Mouse (Mus musculus): Measurements from ENCODE around the gene Slc43a3.
A peak's percentile ranks its signal among the peaks of the same experiment; 100 is the strongest.

The Slc43a3 gene

GRCm38 (mm10) chr2:84980188-84980587 is 43.8 kb downstream of the Slc43a3 start, which contains the start of gene Prg2:
Gene Prg2 (plus strand): TSS chr2:84980461.
- DNase-seq (ENCODE audit: low read depth, low spot score) = no peak

- no peak for DNase-seq (ENCODE audit: low read depth, low spot score)
Observed at GRCm38 (mm10) chr2:84987930-84988329, 51.6 kb downstream of the Slc43a3 start, which contains the start of gene Prg3. Gene Prg3 (plus strand): TSS chr2:84988215.

DNA sequence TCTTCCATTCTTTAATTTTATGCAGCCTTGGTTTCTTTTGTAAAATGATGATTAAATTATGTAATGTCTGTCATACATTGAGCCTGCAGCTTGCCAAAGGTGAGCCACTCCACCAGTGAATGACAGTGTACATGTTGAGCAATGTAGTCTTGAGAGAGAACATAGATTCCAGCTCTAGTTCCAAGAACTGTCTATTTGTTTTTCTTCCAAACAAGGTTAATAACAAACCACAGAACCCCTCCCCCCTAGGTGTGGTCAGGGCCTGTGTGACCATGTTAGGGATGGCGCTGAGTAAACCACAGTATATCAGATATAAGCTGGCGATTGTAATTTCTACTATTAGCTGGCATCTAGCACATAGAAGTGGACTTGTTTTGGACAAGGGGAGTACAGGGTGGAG is 60.0 kb downstream of the Slc43a3 start:
- DNase-seq (ENCODE audit: low read depth, low spot score) = no peak

DNA sequence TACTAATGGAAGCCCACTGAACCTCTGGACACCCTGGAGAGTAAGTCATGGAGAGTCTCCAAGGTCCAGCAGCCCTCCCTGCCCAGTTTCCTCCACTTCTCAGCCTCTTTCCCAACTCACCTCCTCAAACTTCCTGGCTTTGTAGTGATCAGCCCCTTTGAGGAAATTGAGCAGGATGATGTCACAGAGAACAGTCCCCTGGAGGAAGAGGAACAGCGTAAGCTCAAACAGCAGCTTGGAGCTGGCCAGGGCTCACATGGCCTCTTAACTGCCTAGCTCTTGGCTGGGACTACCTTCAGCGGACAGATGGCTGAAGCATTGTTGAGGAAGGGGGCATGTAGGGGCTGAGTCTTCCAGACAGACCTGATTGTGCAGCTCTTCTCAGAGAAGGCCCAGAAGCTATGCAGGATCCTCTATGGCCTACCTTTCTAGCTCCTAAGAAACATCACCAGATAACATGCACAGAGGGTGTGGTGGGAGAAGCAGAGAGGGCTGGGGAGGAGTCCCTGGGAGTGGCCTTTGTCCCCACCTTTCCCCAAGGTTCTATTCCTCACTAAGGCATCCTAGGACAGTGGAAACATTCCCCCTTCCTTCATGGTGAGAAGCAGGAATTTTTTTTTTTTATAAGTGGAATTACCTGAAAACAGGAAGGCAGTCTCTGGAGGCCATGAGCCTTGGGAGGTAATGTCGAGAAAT is 63.3 kb downstream of the Slc43a3 start:
- DNase-seq (ENCODE audit: low read depth, low spot score) = no peak

DNA sequence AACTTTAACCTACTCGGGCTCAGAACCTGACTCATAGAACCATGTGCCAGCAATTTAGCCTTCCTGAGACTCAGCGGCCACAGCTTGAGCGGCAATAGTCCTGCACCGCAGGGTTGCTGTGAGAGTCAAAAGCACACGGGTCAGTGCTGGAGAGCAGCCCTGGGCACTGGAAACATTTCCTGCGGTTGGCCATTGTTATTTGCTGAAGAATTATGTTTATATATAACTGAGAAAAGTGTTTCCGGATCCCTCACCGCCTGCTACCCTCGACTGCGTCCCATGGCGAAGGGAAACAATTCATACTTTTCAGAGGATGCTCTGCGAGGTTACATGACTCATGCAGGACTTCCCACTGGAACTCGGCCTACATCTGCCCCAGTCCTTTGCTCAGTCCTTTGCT is 65.1 kb downstream of the Slc43a3 start:
- no peak for DNase-seq (ENCODE audit: low read depth, low spot score)

GRCm38 (mm10) chr2:85002575-85002974 is 66.2 kb downstream of the Slc43a3 start:
- DNase-seq (ENCODE audit: low read depth, low spot score) = no peak

DNA sequence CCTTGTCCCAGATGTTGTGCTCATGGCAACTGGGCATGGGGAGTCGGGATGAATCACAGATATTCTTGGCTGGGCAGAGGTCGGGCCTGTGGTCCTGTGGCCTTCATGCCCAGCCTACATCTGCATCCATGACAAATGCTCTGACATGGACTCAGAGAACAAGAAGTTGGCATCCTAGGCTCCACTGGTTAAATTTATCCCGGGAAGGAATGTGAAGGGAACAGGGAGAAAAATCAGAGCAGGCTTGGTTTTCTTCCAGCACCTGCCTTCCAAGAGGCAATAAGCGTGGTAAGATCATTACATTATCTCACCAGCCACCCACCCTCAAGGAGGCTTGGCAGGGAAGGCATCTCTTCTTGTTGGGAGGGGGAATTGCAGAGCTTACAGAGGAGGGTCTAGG is 68.0 kb downstream of the Slc43a3 start:
- DNase-seq (ENCODE audit: low read depth, low spot score) = no peak

GRCm38 (mm10) chr2:85006600-85006999 is 70.2 kb downstream of the Slc43a3 start:
- DNase-seq (ENCODE audit: low read depth, low spot score) = no peak

- DNase-seq (ENCODE audit: low read depth, low spot score) = peak; percentile 43
Observed at GRCm38 (mm10) chr2:85007729-85008128, 71.3 kb downstream of the Slc43a3 start.
